Mouse (Mus musculus): Measurements from ENCODE around the gene Gatad2a.

DNA sequence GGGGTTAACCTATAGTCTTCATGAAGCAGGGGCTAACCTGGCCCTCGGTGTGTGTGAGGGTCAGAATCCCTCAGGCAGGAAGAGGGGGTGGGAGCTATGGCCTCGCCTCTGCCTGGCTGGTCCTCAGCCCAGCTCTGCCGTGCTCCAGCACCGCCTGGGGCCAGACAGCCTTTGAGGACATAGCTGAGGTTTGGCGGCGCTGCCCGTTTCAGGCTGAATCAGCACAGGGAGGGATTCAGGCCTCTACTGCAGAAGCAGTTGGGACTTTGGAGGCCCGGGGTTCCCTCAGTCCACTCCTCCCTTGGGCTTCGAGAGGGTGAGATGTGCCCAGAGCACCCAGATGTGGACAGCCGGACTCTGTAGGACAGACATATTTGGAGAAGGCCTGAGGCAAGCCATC is 120.1 kb downstream of the Gatad2a start:
- no peak for TF ChIP-seq POLR2A (IDR thresholded peaks at IDR 0.05; ENCODE audit: extremely low read depth, insufficient read depth, low read length)
- TF ChIP-seq CTCF (IDR thresholded peaks at IDR 0.05; ENCODE audit: low read depth, low read length), result no peak
